Mouse (Mus musculus) left cerebral cortex, adult 2 months (tissue): ENCODE results near the gene Sco1. TPM values are rescaled to one million over a fixed set of nuclear protein-coding genes. Genes with fewer than 3 reads are reported as not detected.
"Not testable (repeated sequence)": the region's sequence is repeated elsewhere in the genome, so short reads cannot be mapped to it uniquely, and the experiment has no call there.

Experiments
- DNase-seq, 2 experiments: peaks; one replicate each; pipeline ENCODE4 v3.0.0; 2021 to 2022; ENCODE audit warnings: low spot score in 2 of 2, mixed read lengths in 1 of 2; ENCODE audit errors: extremely low spot score in 1 of 2
- H3K27ac ChIP-seq: fragments of 200-600 bp; 2 replicates; pipeline ENCODE4 v1.8.1; 2022
- H3K4me3 ChIP-seq: fragments of 200-600 bp; 2 replicates; pipeline ENCODE4 v1.8.1; 2022
- CTCF ChIP-seq: fragments of 200-600 bp; IDR thresholded peaks from 2 replicates; pipeline ENCODE4 v1.8.1; 2022; ENCODE audit warnings: antibody characterized with exemption, mild to moderate bottlenecking, moderate library complexity
- intact Hi-C: fragments of 180-260 bp; cut with DNase I; formaldehyde crosslinking; loops from one replicate; pipeline ENCODE4 v1.15.1; 2025
- total RNA-seq, 2 experiments: library from RNA; stranded (reverse); gene quantifications; 2 replicates each; pipeline ENCODE4 v1.2.3; 2021

Sco1 gene
- total RNA-seq, 2 experiments from 2014 or later: 10.2 to 11.2 TPM

DNA sequence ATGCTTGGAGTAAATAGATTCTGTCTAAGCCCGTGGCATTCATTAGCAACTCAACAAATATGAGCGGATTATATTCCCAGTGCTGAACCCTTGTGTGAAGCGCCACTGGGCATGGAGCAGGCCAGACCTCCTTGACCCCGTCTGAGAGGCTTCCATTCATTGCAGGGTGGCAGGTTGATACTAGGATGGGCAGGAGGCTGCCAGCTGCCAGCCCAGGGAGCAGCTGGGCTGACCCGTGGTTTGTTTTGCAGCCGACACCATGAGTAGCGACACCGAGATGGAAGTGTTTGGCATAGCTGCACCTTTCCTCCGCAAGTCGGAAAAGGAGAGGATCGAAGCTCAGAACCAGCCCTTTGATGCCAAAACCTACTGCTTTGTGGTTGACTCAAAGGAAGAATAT, 27.3 kb downstream of the Sco1 start:
- no peak for DNase-seq
- Histone ChIP-seq H3K27ac (no peak overlapping the region), H3K4me3 (no peak overlapping the region)
- no peak for TF ChIP-seq CTCF
- intact Hi-C loops: no loop called here

DNA sequence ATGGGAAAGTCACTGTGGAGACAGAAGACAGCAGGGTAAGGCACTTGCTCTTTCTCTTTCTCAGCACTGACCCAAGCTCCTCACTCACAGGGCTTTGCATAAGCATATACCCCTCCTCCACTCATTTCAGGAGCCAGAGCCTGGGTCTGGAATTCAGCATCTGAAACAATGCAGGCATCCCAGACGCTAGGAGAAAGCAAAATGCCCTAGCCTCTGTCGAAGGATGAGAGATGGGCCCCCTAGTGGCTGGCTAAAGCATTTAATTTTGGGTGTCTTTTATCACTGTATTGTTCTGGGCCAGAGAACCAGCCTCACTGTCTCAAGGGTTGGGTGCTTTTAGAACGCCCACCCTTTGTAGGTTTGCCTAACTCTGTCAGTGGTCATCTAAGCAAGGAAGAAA, 27.7 kb downstream of the Sco1 start:
- peak; percentile 42 to 67 for DNase-seq
- peak; percentile 87 for TF ChIP-seq CTCF
- intact Hi-C loops: no loop called here
- Histone ChIP-seq H3K4me3 (no peak overlapping the region), H3K27ac (no peak overlapping the region)

DNA sequence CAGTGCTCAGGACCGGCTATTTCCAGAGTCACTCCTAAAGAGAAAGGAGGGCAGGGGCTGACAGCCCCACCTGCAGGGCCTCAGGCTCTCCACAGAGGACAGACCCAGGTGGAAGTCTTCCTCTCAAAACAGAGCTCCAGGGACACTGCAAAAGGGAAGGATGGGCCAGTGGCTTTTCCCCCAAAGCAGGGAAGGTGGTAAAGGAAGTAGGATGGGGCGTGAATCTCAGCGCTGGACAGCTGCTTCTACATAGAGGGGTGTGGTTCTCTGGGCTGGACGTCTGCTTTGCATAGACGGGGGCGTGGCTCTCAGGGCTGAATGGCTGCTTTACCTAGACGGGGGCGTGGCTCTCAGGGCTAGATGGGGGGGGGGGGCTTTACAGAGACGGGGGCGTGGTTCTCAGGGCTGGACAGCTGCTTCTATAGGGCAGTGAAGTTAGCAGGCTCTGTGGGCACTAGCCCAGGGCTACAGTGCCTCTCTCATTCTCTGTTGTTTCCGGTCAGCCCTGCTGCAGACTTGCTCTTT, 28.7 kb downstream of the Sco1 start:
- no peak for DNase-seq
- H3K27ac ChIP-seq: no peak overlapping the region
- no peak for TF ChIP-seq CTCF
- no peak overlapping the region for H3K4me3 ChIP-seq
- intact Hi-C loops: no loop called here

DNA sequence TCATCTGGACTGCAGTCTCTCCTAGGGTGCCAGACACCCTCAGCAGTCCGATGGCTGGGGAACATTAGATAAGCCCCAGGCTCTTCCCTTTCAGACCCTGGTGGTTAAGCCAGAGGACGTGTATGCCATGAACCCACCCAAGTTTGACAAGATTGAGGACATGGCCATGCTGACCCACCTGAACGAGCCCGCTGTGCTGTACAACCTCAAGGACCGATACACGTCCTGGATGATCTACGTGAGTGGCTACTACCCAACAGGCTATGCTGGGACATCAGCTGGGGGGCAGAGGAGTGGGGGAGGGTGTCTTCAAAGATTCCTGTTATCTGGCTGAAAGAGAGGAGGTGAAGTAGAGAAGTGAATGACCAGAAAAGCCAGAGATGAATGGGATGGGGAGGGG, 29.7 kb downstream of the Sco1 start:
- Histone ChIP-seq H3K27ac (no peak overlapping the region), H3K4me3 (no peak overlapping the region)
- intact Hi-C loops: no loop called here
- no peak for DNase-seq
- no peak for TF ChIP-seq CTCF

DNA sequence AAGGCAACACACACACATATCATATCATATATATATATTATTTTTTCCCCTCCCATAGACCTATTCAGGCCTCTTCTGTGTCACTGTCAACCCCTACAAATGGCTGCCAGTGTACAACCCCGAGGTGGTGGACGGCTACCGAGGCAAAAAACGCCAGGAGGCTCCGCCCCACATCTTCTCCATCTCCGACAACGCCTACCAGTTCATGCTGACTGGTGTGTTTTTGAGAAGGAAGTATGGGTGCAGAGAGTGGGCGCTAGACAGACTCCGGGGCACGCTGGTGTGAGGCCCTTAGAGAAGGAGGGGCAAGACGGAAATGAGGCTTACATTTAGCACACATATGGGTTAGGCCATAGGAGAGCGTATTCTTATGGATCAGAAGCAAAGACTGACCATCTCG, 30.3 kb downstream of the Sco1 start:
- no peak for TF ChIP-seq CTCF
- Histone ChIP-seq H3K4me3 (no peak overlapping the region), H3K27ac (no peak overlapping the region)
- intact Hi-C loops: no loop called here
- no peak for DNase-seq

DNA sequence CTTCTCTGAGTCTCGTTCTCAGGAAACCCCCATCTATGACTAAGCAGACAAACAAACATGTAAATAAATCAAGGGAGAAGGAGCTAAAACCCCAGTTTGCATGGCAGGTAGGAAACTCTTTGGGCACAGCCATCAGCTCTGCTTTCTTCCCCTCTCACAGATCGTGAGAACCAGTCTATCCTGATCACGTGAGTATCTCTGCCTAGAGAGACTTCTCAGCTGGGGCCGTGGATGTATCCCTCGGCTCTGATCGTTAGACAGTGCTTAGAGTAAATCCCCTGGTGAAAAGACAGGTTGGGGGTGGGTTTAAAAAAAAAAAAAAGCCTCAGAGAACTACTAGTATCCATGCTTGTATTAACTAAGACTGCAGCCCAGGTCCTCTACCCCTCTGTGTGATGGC, 30.8 kb downstream of the Sco1 start:
- TF ChIP-seq CTCF: no peak
- no peak for DNase-seq

DNA sequence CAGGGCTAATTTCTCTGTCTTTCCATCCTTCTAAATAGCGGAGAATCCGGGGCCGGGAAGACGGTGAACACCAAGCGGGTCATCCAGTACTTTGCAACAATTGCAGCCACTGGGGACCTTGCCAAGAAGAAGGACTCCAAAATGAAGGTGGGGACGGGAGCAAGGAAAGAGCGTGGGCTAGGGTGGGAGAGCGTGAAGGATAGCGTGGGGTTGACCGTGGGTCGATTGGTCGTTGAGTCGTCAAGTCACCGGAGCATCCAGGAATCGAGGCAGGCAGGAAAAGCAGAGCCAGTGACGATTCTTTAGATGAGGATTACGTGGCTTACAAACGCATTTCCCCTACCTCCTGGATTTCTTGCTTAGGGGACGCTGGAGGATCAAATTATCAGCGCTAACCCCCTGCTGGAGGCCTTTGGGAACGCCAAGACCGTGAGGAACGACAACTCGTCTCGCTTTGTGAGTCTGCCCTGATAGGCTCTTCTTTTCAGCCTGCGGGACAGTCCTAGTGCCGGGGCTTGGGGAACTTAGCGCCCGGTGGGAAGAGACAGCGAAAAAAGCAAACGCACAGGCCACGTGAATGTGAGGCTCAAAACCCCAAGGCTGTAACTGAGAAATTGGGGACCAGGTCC, 31.4 kb downstream of the Sco1 start:
- intact Hi-C loops: no loop called here
- Histone ChIP-seq H3K4me3 (no peak overlapping the region), H3K27ac (no peak overlapping the region)
- DNase-seq: no peak
- no peak; the same call in 1 of the 2 replicates for TF ChIP-seq CTCF

More for the DNA sequence above, 30.8 kb downstream of the Sco1 start:
- no peak overlapping the region for H3K27ac ChIP-seq
- intact Hi-C loops: no loop called here
- no peak overlapping the region for H3K4me3 ChIP-seq

DNA sequence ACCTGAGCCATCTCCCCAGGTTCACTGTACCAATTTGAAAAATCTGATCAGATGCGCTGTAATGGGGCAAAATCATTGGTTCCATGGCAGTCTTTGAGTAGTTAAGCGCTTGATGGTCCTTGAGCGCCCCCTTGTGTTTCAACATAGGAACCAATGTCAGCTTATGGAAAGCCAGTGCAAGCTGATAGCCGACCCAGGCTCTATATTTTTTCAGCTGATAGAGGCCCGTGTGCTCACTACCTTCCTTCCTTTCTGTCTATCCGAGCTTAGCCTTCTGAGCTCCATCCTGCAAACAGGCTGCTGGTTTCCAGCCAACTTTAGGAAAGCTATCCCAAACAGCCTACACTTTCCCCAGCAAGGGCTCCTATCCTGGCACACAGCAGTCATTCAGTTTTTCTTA, 33.0 kb downstream of the Sco1 start:
- intact Hi-C loops: loop anchor here (1.0 to 5.0 kb wide), 2 partner anchors 61 to 178 kb away; no protein-coding TSS in a partner anchor
- H3K27ac ChIP-seq: no peak overlapping the region
- TF ChIP-seq CTCF: peak; percentile 91

DNA sequence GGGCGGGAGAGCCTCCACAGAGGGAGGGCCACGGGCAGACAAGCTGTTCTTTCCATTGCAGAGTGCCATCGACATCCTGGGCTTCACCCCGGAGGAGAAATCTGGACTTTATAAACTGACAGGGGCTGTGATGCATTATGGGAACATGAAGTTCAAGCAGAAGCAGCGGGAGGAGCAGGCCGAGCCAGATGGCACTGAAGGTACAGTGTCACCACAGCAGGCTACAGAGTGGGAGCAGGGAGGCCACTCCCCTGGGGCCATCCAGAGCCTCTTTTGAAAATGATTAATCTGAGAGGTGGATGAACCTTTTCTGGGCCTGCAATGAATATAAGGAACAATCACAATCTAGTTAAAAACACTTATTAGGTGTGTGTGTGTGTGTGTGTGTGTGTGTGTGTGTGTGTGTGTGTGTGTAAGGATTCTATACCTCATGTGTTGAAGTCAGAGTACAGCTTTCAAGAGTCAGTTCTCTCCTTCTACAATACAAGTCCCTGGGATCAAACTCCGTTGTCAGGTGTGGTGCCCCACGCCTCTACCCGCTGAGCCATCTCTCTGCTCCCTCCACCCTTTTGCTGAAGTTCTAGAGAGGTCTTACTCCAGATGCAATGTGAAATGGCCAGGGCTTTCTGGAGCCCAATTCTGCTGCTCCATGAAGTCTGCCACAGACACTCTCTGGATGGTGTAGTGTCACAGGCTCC, 34.1 kb downstream of the Sco1 start:
- intact Hi-C loops: loop anchor here (5.0 kb wide), 1 partner anchor 179 kb away; no protein-coding TSS in a partner anchor
- no peak for TF ChIP-seq CTCF
- Histone ChIP-seq H3K27ac (no peak overlapping the region), H3K4me3 (no peak overlapping the region)
- DNase-seq: no peak

More for the DNA sequence above, 33.0 kb downstream of the Sco1 start:
- DNase-seq: peak; percentile 64 to 66
- no peak overlapping the region for H3K4me3 ChIP-seq

DNA sequence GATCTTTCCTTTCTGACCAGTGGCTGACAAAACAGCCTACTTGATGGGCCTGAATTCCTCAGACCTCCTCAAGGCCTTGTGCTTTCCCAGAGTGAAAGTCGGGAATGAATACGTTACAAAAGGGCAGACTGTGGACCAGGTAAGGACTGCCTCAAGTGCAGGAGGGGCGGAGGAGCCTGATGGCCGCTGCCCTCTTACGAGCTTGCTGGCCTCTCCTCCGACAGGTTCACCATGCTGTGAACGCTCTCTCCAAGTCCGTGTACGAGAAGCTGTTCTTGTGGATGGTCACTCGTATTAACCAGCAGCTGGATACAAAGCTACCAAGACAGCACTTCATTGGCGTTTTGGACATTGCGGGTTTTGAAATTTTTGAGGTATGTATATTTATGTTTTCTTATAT, 34.8 kb downstream of the Sco1 start:
- TF ChIP-seq CTCF: no peak

DNA sequence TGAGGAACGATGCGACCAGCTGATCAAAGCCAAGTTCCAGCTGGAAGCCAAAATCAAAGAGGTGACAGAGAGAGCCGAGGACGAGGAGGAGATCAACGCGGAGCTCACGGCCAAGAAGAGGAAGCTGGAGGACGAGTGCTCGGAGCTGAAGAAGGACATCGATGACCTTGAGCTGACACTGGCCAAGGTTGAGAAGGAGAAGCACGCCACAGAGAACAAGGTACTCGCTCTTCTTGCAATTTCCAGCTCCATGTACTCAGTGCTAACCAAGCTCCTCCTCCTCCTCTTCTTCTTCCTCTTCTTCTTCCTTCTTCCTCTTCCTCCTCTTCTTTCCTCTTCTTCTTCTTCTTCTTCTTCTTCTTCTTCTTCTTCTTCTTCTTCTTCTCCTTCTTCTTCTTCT, 39.9 kb downstream of the Sco1 start:
- DNase-seq, H3K27ac ChIP-seq, H3K4me3 ChIP-seq, intact Hi-C loops: not testable (repeated sequence)

More for the DNA sequence above, 34.8 kb downstream of the Sco1 start:
- intact Hi-C loops: loop anchor here (5.0 kb wide), 1 partner anchor 180 kb away; no protein-coding TSS in a partner anchor
- Histone ChIP-seq H3K4me3 (no peak overlapping the region), H3K27ac (no peak overlapping the region)
- DNase-seq: no peak

DNA sequence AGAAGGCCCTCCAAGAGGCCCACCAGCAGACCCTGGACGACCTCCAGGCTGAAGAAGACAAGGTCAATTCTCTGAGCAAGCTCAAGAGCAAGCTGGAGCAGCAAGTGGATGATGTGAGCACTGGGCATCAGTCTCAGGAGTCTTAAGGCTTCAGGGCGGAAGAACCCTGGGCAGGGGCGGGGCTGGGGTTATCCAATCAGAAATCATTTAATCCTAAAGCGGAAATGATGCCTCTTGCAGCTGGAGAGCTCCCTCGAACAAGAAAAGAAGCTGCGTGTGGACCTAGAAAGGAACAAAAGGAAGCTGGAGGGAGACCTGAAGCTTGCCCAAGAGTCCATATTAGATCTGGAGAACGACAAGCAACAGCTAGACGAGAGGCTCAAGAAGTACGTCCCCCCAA, 40.7 kb downstream of the Sco1 start:
- TF ChIP-seq CTCF: no peak
- no peak overlapping the region for H3K4me3 ChIP-seq
- DNase-seq: no peak
- H3K27ac ChIP-seq: no peak overlapping the region
- intact Hi-C loops: no loop called here
